Mouse (Mus musculus) C2C12 (cell line): ENCODE measurements around the gene Mdh1.
"Not testable (repeated sequence)": the region's sequence is repeated elsewhere in the genome, so short reads cannot be mapped to it uniquely, and the experiment has no call there.

ENCODE experiments used
- CEBPB ChIP-seq: IDR thresholded peaks from one replicate; pipeline ENCODE4 v1.6.1; 2011; ENCODE audit warnings: low read depth, mild to moderate bottlenecking, control low read depth, moderate library complexity
- CTCF ChIP-seq: IDR thresholded peaks from one replicate; pipeline ENCODE4 v1.5.1; 2011; ENCODE audit not compliant: control insufficient read depth, insufficient read depth, insufficient read length
- FOSL1 ChIP-seq: IDR thresholded peaks from one replicate; pipeline ENCODE4 v1.8.0; 2011; ENCODE audit warnings: mild to moderate bottlenecking, low read length; ENCODE audit not compliant: poor library complexity, insufficient read depth, severe bottlenecking
- MAX ChIP-seq: IDR thresholded peaks from one replicate; pipeline ENCODE4 v1.6.1; 2011; ENCODE audit warnings: mild to moderate bottlenecking, control low read depth
- MYOD1 ChIP-seq: IDR thresholded peaks from one replicate; pipeline ENCODE4 v1.6.1; 2011; ENCODE audit warnings: low read depth; ENCODE audit not compliant: control insufficient read depth, insufficient read length
- MYOG ChIP-seq: IDR thresholded peaks from one replicate; pipeline ENCODE4 v1.6.1; 2011; ENCODE audit not compliant: control insufficient read depth, insufficient read length; ENCODE audit errors: extremely low read depth

DNA sequence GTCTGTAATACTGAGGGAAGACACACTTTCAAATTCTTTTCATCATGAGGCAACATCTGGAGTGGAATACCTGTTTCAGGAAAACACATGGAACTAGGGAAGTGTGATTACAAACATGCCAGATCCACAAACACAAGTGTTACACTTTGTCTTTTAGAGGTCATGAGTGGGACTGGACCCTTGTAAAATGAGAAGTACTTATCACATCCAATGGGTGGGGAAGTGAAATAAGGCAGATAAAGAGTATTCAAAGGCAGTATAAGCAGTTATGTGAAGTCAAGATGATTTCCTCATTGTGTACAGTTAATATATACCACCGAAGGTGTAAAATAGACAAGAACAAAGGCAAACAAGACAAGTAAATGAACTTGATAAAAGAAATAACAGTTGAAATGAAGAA lies 61.6 kb downstream of the Mdh1 start:
- not testable (repeated sequence) for TF ChIP-seq MYOG, CTCF, MYOD1, FOSL1, MAX, CEBPB
